Mouse (Mus musculus) E14TG2a.4 (cell line): ENCODE results near the gene Adamtsl5.

ENCODE experiments used
- CTCF ChIP-seq: conservative IDR thresholded peaks from 2 replicates; pipeline ENCODE4 v1.5.1; 2014; ENCODE audit warnings: low read length
- NANOG ChIP-seq: IDR thresholded peaks from 2 replicates; pipeline ENCODE4 v1.6.1; 2014; ENCODE audit warnings: borderline replicate concordance, low read length, mixed read lengths

DNA sequence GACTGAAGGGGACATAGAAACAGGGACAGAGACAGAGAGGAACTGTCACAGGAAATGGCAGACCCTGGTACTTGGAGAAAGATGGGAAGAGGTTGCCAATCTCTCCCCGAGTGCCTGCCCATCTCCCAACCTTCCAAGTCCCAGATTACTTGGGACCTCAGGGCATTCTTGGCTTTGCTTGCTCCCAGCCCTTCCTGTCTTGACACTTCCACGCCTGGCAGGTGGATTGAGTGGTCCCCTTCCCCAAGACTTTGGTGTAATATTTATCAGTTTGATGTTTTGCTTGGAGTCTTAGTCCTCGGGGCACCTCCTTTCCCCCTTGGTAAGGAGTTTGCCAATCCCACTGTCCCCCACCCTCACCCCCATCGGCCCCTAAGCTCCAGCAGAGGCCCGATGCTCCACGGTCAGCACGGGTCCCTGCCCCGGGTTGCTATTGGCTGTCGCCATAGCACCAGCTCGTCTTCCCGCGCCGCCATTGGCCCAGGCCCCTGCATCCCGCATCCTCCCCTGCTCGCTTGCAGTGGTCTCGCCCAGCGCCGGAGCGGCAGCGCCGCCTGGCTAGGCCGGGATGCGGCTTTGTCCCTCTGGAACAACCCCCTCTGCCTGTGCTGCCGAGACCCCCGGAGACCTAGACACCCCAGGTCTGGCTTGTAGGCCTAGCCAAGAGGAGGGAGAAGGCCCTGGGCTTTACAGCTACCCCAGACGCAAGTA lies 49.5 kb downstream of the Adamtsl5 start:
- TF ChIP-seq NANOG (no peak), CTCF (no peak)
